In the genomic region with DNA sequence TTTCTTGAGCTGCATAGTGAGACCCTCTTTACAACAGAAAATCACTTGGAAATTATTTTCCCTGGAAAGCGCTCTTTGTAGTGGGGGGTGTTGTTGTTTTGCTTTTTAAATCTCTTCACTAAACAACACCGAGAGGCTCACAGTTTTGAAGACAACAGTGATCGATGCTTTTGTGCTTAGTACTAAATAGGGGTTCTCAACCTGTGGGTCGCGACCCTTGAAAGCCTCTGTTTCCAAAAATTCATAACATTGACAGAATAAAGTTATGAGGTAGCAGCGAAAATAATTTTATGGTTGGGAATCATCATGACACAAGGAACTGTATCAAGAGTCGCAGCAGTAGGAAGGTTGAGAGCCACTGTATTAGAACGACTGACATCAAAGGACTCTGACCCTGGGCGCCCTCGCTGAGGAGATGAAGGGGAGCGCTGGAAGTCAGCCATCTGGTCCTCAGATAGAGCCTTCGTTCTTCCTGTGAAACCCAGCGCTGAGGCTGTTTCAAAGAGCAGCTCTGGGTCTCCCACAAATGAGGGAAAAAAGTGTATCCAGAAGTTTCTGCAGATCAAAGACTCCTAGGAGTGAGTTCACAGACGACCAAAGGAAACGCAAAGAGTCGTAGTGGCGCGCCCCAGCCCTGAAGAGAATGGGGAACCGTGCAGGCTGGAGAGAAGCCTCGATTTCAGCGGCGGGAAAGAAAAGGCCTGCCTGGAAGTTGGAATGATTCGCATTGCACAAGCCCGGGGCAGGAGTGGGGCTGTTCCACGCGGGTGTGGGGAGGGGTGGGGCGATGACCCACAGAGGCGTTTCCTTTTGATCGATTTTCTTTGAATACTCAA, we compare ENCODE assay signal across 7 mouse cellular contexts. TPM values are rescaled to one million over a fixed set of nuclear protein-coding genes. Genes with fewer than 3 reads are reported as not detected.
DNase-seq lines count a peak whose midpoint lies in the region; ATAC-seq and TF ChIP-seq lines count a peak whose summit lies in the region.

No protein-coding gene starts in this region.

- H3K27me3 ChIP-seq in embryonic facial prominence, embryonic 10.5 days (replicated peaks; ENCODE audit: low read depth, poor library complexity, severe bottlenecking), result no peaks in the 10 kb centered on the region
- no peaks in the 10 kb centered on the region for H3K27me3 ChIP-seq in hindbrain, embryonic 16.5 days (replicated peaks; ENCODE audit: control insufficient read depth, insufficient read depth, low read length)
- H3K27me3 ChIP-seq in liver, postnatal 0 days (ENCODE audit: insufficient read depth, low read length), result no peaks in the 10 kb centered on the region
- no peaks in the 10 kb centered on the region for H3K27me3 ChIP-seq in small intestine, adult 2 months (ENCODE audit: control insufficient read depth, insufficient read depth, low read length)

- H3K9me3 ChIP-seq in embryonic facial prominence, embryonic 10.5 days, result no peaks in the 10 kb centered on the region
- H3K9me3 ChIP-seq in hindbrain, embryonic 16.5 days (ENCODE audit: control insufficient read depth, low read length), result no peaks in the 10 kb centered on the region
- H3K9me3 ChIP-seq in liver, postnatal 0 days (ENCODE audit: low read length), result no peaks in the 10 kb centered on the region

- peak overlapping the region; percentile 42 for H3K4me3 ChIP-seq in embryonic facial prominence, embryonic 10.5 days
- H3K4me3 ChIP-seq in hindbrain, embryonic 16.5 days (ENCODE audit: low read length), result no peak overlapping the region
- peak overlapping the region; percentile 4 for H3K4me3 ChIP-seq in liver, postnatal 0 days (ENCODE audit: low read depth, low read length)
- peak overlapping the region; percentile 25; the same call in 1 of the 2 replicates for H3K4me3 ChIP-seq in small intestine, adult 2 months (ENCODE audit: low read depth, low read length)

- no peak overlapping the region for H3K9ac ChIP-seq in hindbrain, embryonic 16.5 days (ENCODE audit: low read depth, low read length)
- H3K9ac ChIP-seq in liver, postnatal 0 days (replicated peaks), result no peak overlapping the region; the same call in 1 of the 2 replicates

- peak; percentile 37 for DNase-seq in adrenal gland, adult 8-10 months
- DNase-seq in embryonic facial prominence, embryonic 10.5 days (ENCODE audit: low spot score), result peak; percentile 51
- DNase-seq in liver, postnatal 0 days, result peak; percentile 40
- DNase-seq in spleen, postnatal 14 days (ENCODE audit: low spot score in 2 of 2), result no peak

- no peak for TF ChIP-seq POLR2A in small intestine, adult 2 months (IDR thresholded peaks at IDR 0.05; ENCODE audit: low read depth, low read length)

- no peak for TF ChIP-seq EP300 in liver, postnatal 0 days (IDR thresholded peaks at IDR 0.05; ENCODE audit: low read depth)

- peak overlapping the region; percentile 59; the same call in 1 of the 2 replicates for H3K27ac ChIP-seq in embryonic facial prominence, embryonic 10.5 days (replicated peaks)
- H3K27ac ChIP-seq in hindbrain, embryonic 16.5 days (ENCODE audit: low read depth, low read length), result no peak overlapping the region
- no peak overlapping the region for H3K27ac ChIP-seq in liver, postnatal 0 days (ENCODE audit: low read depth)
- H3K27ac ChIP-seq in small intestine, adult 2 months (ENCODE audit: insufficient read depth, low read depth, low read length), result no peak overlapping the region

- peak; percentile 17; the same call in 1 of the 2 replicates for ATAC-seq in hindbrain, embryonic 16.5 days
- peak; percentile 49; the same call in 1 of the 2 replicates for ATAC-seq in liver, postnatal 0 days
- ATAC-seq in erythroblast, adult 5-6 weeks (replicated peaks; ENCODE audit: low FRiP score, poor library complexity, severe bottlenecking), result no peak

- H3K36me3 ChIP-seq in embryonic facial prominence, embryonic 10.5 days (replicated peaks), result no peaks in the 10 kb centered on the region
- H3K36me3 ChIP-seq in hindbrain, embryonic 16.5 days (ENCODE audit: control insufficient read depth, insufficient read depth, low read length), result no peaks in the 10 kb centered on the region
- H3K36me3 ChIP-seq in liver, postnatal 0 days (replicated peaks; ENCODE audit: insufficient read depth, low read length), result no peaks in the 10 kb centered on the region
- no peaks in the 10 kb centered on the region for H3K36me3 ChIP-seq in small intestine, adult 2 months (ENCODE audit: control insufficient read depth, insufficient read depth, low read length)

- no peak for TF ChIP-seq CTCF in liver, postnatal 0 days (IDR thresholded peaks at IDR 0.05; ENCODE audit: low read depth)
- TF ChIP-seq CTCF in small intestine, adult 2 months (IDR thresholded peaks at IDR 0.05; ENCODE audit: extremely low read depth, insufficient read length, insufficient replicate concordance, low read depth, low read length), result no peak

- peak overlapping the region; percentile 34 for H3K4me2 ChIP-seq in hindbrain, embryonic 16.5 days (ENCODE audit: low read length)
- peak overlapping the region; percentile 60 for H3K4me2 ChIP-seq in liver, postnatal 0 days (ENCODE audit: low read depth, low read length)

- H3K4me1 ChIP-seq in embryonic facial prominence, embryonic 10.5 days, result peaks cover 9% of the 10 kb centered on the region
- H3K4me1 ChIP-seq in hindbrain, embryonic 16.5 days (ENCODE audit: control insufficient read depth, insufficient read depth, low read depth, low read length), result no peaks in the 10 kb centered on the region
- H3K4me1 ChIP-seq in liver, postnatal 0 days (ENCODE audit: insufficient read depth), result peaks cover 6% of the 10 kb centered on the region; the same call in 1 of the 2 replicates
- H3K4me1 ChIP-seq in small intestine, adult 2 months (ENCODE audit: control insufficient read depth, insufficient read depth, insufficient read length, low read length), result peaks cover 3% of the 10 kb centered on the region

- 21% methylated on average over 29 of the region's 29 CpGs for WGBS in embryonic facial prominence, embryonic 10.5 days
- whole genome bisulfite sequencing in hindbrain, embryonic 16.5 days, result 21% methylated on average over 29 of the region's 29 CpGs
- 17% methylated on average over 29 of the region's 29 CpGs for WGBS in liver, postnatal 0 days (ENCODE audit: insufficient replicate concordance)
- 19% methylated on average over 29 of the region's 29 CpGs for WGBS in small intestine, adult 2 months

RNA-seq across cellular contexts. Expression of a gene that starts 37.3 kb away (rescaled TPM):
- total RNA-seq in adrenal gland, adult 8-10 months (2022), result 1 to 10 TPM; 7.1 to 8.9 (median 7.9) TPM
- 6.7 and 8.0 TPM in 2 replicates for polyA plus RNA-seq in embryonic facial prominence, embryonic 10.5 days (2016; fragmentation: Nextera tagmentation; extraction: Ambion mirVana)
- 4.9 and 5.8 TPM in 2 replicates for polyA plus RNA-seq in hindbrain, embryonic 16.5 days (2015; fragmentation: Nextera tagmentation; extraction: Ambion mirVana)
- polyA plus RNA-seq in liver, postnatal 0 days (2015; fragmentation: Nextera tagmentation; extraction: Ambion mirVana), result 2.0 TPM in 2 replicates
- 0.06 and 0.22 TPM in 2 replicates for polyA plus RNA-seq in small intestine, adult 2 months (2012; rRNA removed)
- 2.9 and 11.5 TPM in 2 replicates for total RNA-seq in erythroblast, adult 5-6 weeks (2015; ENCODE audit: low replicate concordance)
- 1.8 and 3.0 TPM in 2 replicates for total RNA-seq in erythroblast, adult 5-6 weeks (2017; ENCODE audit: low replicate concordance)

Comparison
In these comparisons a context has a peak if more than half of its experiments do, and no peak if none do; other contexts are left out.
1. DNase-seq: peak in adrenal gland, adult 8-10 months (single experiment), embryonic facial prominence, embryonic 10.5 days (single experiment) and liver, postnatal 0 days (single experiment); none in spleen, postnatal 14 days (0 of 2).